Comparison of ENCODE assay signal across 10 mouse cellular contexts in the genomic region with DNA sequence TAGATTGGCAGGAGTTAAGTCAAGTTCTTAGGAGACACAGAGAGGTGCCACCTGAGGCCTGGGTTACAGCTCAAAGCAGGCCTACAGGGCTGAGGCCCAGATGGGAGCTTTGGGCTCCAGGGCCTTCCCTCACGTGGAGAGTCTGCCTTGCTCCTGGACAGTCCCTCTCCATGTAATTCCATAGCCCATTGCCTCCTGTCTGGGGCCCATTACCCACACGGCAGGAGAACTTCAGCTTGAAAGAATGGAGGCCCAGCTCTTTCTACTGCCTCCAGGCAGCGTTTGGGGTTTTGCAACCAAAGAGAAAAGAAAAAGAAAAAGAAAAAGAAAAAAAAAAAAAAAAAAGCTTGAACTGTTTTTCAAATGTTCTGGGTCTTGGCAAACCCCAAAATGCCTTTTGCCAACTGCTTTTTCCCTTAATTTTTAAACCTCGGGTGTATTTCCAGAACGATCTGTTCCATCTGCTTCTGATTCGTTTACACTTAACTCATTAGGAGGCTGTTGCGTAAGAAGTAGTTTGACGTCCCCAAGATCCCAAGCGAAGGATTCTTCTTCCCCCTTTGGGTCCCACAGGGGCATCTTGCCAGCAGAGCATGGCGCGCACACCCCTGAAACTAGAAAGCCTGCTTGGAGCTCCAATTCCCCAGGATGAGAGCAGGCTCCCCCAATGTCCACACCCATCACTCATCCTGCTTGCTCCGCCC.
DNase-seq lines count a peak whose midpoint lies in the region.
"Had no signal": no experiment of that assay in that cellular context is flagged by ENCODE, and none has a peak within 500 bp of the region (broad histone marks: within the 10 kb centered on the region; RNA-seq: fewer than 3 reads in every experiment).

No protein-coding gene starts in this region.

- peak; percentile 34 for DNase-seq in adrenal gland, adult 2 months
- DNase-seq in adrenal gland, postnatal 4 days (ENCODE audit: low spot score in 2 of 2), result no peak
- peak; percentile 39 for DNase-seq in layer of hippocampus, adult 9-11 months
- DNase-seq in layer of hippocampus, adult 9-10 months (ENCODE audit: low spot score), result no peak
- DNase-seq in heart, postnatal 14 days, result peak; percentile 44 to 59
- peak; percentile 86 for DNase-seq in skeletal muscle tissue, adult 2 months (ENCODE audit: low read depth, low spot score)
- no peak for DNase-seq in right cerebral cortex, postnatal 14 days
- DNase-seq in frontal cortex, postnatal 25 days (ENCODE audit: low spot score in 2 of 2), result no peak
- DNase-seq: kidney, adult 8-10 months; thymus, postnatal 4 days had no signal

- intact Hi-C loops in heart, postnatal 14 days (cut with DNase I), result no loop called here

Comparison
In these comparisons a context has a peak if more than half of its experiments do, and no peak if none do; other contexts are left out.
1. DNase-seq: peak in adrenal gland, adult 2 months (single experiment), layer of hippocampus, adult 9-11 months (single experiment), heart, postnatal 14 days (2 of 2) and skeletal muscle tissue, adult 2 months (single experiment); none in adrenal gland, postnatal 4 days (0 of 2), layer of hippocampus, adult 9-10 months (single experiment), right cerebral cortex, postnatal 14 days (single experiment) and frontal cortex, postnatal 25 days (0 of 2).